Mouse (Mus musculus): ENCODE measurements around the gene Tet2. TPM values are rescaled to one million over a fixed set of nuclear protein-coding genes. Genes with fewer than 3 reads are reported as not detected.

Tet2 gene
- polyA plus RNA-seq, 1 experiment: 59.1 TPM

DNA sequence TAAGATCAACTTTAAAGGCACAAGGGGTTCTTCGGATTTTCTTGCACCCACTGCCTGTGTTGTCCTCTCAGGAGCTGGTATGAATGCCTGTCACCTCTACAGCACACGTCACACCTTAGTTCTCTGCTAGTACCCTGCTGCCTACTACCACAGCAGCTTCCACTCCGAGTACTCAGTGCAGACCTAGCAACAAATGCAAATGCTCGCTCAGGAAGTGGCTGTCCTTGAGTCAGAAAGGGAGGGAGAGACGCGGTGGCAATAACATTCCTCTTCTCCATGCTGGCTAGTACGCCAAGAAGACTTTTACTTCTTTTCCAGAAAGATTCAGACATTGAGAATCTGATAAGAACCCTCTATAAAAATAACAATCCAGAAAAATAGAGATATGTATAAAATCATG, 31.5 kb downstream of the Tet2 start:
- Histone ChIP-seq H3K36me3 (ENCODE audit: control insufficient read depth, insufficient read depth, low read length, poor library complexity, severe bottlenecking) (peaks cover 5% of the 10 kb centered on the region), H3K27ac (ENCODE audit: insufficient read depth, low read length) (no peak overlapping the region), H3K4me3 (ENCODE audit: low read depth, low read length) (no peak overlapping the region), H3K4me1 (ENCODE audit: control insufficient read depth, insufficient read depth, low read length) (peaks cover 6% of the 10 kb centered on the region), H3K9ac (ENCODE audit: low read depth, poor library complexity, severe bottlenecking) (no peak overlapping the region), H3K27me3 (ENCODE audit: control insufficient read depth, insufficient read depth, low read length, poor library complexity, severe bottlenecking) (no peaks in the 10 kb centered on the region), H3K9me3 (replicated peaks; ENCODE audit: control insufficient read depth, insufficient read depth, low read length, poor library complexity, severe bottlenecking) (no peaks in the 10 kb centered on the region)
- TF ChIP-seq POLR2A (IDR thresholded peaks at IDR 0.05; ENCODE audit: insufficient read depth, low read length) (no peak), EP300 (IDR thresholded peaks at IDR 0.05; ENCODE audit: insufficient read depth, low read depth, low read length) (peak; percentile 59; the same call in 1 of the 2 replicates)

DNA sequence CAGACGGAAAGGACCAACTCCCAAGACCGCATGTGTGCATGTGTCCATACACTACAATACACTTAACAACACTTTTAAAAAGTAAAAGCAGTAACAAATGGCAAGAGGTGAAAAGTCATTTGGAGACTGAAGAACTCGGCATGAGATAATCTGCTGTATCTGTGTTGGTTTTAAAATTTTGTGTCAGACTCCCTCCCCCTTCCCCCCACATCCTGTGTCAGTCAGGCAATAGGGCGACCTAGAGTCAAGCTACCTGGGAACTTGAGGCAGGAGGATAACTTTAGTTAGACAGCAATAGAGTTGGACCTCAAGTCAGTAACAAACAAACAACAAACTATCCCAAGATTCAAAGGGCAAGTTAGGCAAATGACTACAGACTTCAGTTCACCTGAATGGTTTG, 34.6 kb downstream of the Tet2 start:
- no peaks in the 10 kb centered on the region for H3K9me3 ChIP-seq (replicated peaks; ENCODE audit: control insufficient read depth, insufficient read depth, low read length, poor library complexity, severe bottlenecking)
- peaks cover 8% of the 10 kb centered on the region for H3K4me1 ChIP-seq (ENCODE audit: control insufficient read depth, insufficient read depth, low read length)
- peak overlapping the region; percentile 45; the same call in 1 of the 2 replicates for H3K27ac ChIP-seq (ENCODE audit: insufficient read depth, low read length)
- TF ChIP-seq EP300 (IDR thresholded peaks at IDR 0.05; ENCODE audit: insufficient read depth, low read depth, low read length) (no peak), CTCF (IDR thresholded peaks at IDR 0.05; ENCODE audit: low read depth, low read length) (no peak), POLR2A (IDR thresholded peaks at IDR 0.05; ENCODE audit: insufficient read depth, low read length) (no peak)
- H3K9ac ChIP-seq (ENCODE audit: low read depth, poor library complexity, severe bottlenecking): peak overlapping the region; percentile 18; the same call in 1 of the 2 replicates
- peaks cover 8% of the 10 kb centered on the region for H3K36me3 ChIP-seq (ENCODE audit: control insufficient read depth, insufficient read depth, low read length, poor library complexity, severe bottlenecking)
- H3K4me3 ChIP-seq (ENCODE audit: low read depth, low read length): no peak overlapping the region
- H3K27me3 ChIP-seq (ENCODE audit: control insufficient read depth, insufficient read depth, low read length, poor library complexity, severe bottlenecking): no peaks in the 10 kb centered on the region

DNA sequence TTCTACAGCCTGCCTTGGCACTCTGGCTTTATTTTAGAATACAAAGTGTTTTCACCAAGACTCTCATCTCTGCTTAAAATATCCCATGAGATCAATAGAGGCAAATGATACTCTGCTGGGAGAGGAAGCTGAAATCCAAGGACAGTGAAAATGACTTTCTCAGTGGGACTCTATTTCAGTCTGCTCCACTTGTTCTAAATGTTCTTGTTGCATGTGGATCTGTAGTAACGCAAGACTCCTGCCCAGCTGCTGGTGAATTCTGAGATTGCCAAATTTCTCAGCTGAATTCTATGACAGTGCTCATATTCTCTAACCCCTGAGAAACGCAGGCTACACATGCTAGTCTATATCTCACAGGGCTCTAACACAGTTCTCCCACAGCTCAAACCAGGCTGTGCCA, 35.1 kb downstream of the Tet2 start:
- H3K36me3 ChIP-seq (ENCODE audit: control insufficient read depth, insufficient read depth, low read length, poor library complexity, severe bottlenecking): peaks cover 8% of the 10 kb centered on the region
- no peaks in the 10 kb centered on the region for H3K9me3 ChIP-seq (replicated peaks; ENCODE audit: control insufficient read depth, insufficient read depth, low read length, poor library complexity, severe bottlenecking)
- peak overlapping the region; percentile 18; the same call in 1 of the 2 replicates for H3K9ac ChIP-seq (ENCODE audit: low read depth, poor library complexity, severe bottlenecking)
- H3K27ac ChIP-seq (ENCODE audit: insufficient read depth, low read length): peak overlapping the region; percentile 45; the same call in 1 of the 2 replicates
- H3K4me1 ChIP-seq (ENCODE audit: control insufficient read depth, insufficient read depth, low read length): peaks cover 8% of the 10 kb centered on the region
- H3K27me3 ChIP-seq (ENCODE audit: control insufficient read depth, insufficient read depth, low read length, poor library complexity, severe bottlenecking): no peaks in the 10 kb centered on the region
- H3K4me3 ChIP-seq (ENCODE audit: low read depth, low read length): no peak overlapping the region
- TF ChIP-seq CTCF (IDR thresholded peaks at IDR 0.05; ENCODE audit: low read depth, low read length) (no peak), POLR2A (IDR thresholded peaks at IDR 0.05; ENCODE audit: insufficient read depth, low read length) (no peak), EP300 (IDR thresholded peaks at IDR 0.05; ENCODE audit: insufficient read depth, low read depth, low read length) (no peak)

DNA sequence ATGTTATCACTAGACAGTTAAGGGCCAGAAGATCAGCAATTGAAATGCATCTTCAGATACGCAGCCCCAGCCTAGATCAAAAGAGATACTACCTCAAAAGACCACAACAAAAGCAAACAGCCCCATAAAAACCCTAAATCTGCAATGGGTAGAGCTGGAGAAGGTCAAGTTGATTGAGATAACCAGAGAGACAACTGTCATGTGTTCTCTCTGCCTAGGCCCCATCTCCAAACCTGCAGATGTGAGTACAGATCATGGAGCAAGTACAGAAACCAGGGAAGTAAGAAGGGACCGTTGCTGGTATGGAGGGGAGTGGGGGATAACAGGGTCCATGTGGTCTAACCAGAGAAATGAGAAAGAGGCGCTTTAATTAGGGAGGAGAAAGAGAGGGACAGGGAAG, 36.1 kb downstream of the Tet2 start:
- H3K9me3 ChIP-seq (replicated peaks; ENCODE audit: control insufficient read depth, insufficient read depth, low read length, poor library complexity, severe bottlenecking): no peaks in the 10 kb centered on the region
- TF ChIP-seq EP300 (IDR thresholded peaks at IDR 0.05; ENCODE audit: insufficient read depth, low read depth, low read length): no peak
- no peak for TF ChIP-seq CTCF (IDR thresholded peaks at IDR 0.05; ENCODE audit: low read depth, low read length)
- no peak for TF ChIP-seq POLR2A (IDR thresholded peaks at IDR 0.05; ENCODE audit: insufficient read depth, low read length)
- H3K27ac ChIP-seq (ENCODE audit: insufficient read depth, low read length): peak overlapping the region; percentile 57
- H3K4me1 ChIP-seq (ENCODE audit: control insufficient read depth, insufficient read depth, low read length): peaks cover 8% of the 10 kb centered on the region
- peaks cover 8% of the 10 kb centered on the region for H3K36me3 ChIP-seq (ENCODE audit: control insufficient read depth, insufficient read depth, low read length, poor library complexity, severe bottlenecking)
- no peak overlapping the region for H3K4me3 ChIP-seq (ENCODE audit: low read depth, low read length)
- no peaks in the 10 kb centered on the region for H3K27me3 ChIP-seq (ENCODE audit: control insufficient read depth, insufficient read depth, low read length, poor library complexity, severe bottlenecking)
- H3K9ac ChIP-seq (ENCODE audit: low read depth, poor library complexity, severe bottlenecking): no peak overlapping the region

DNA sequence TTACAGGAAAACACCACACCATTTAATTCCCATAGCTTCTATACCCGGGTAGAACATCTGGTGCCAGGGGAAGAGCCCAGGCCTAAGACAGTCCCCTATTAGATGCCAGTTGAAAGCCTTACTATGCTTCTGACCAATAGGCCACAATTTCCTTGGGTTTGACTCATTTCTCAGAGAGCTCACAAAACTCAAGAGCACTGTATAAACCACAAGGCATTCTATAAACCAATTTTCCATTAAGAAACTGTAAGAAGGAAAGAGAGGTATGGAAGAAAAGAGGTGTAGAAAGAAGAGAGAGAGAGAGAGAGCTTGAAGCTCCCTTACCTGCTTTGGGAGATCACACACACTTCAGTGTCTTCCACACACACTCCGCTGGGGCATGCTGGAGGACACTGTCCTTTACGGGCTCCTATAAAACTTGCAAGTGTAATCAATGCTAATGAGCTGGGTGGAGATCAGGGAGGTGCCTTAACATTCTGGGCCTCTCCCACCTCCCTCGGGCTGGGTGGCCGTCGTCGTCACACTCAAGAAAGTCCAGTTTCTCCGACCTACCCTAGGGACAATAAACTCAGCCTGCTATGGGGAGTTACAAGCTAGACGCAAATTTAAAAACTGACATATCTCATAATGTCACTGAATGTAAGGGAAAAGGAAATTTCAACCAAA, 38.5 kb downstream of the Tet2 start:
- TF ChIP-seq EP300 (IDR thresholded peaks at IDR 0.05; ENCODE audit: insufficient read depth, low read depth, low read length): peak; percentile 69
- no peak for TF ChIP-seq POLR2A (IDR thresholded peaks at IDR 0.05; ENCODE audit: insufficient read depth, low read length)
- TF ChIP-seq CTCF (IDR thresholded peaks at IDR 0.05; ENCODE audit: low read depth, low read length): no peak
- peak overlapping the region; percentile 15; the same call in 1 of the 2 replicates for H3K27ac ChIP-seq (ENCODE audit: insufficient read depth, low read length)
- H3K9me3 ChIP-seq (replicated peaks; ENCODE audit: control insufficient read depth, insufficient read depth, low read length, poor library complexity, severe bottlenecking): no peaks in the 10 kb centered on the region
- H3K4me3 ChIP-seq (ENCODE audit: low read depth, low read length): peak overlapping the region; percentile 49
- no peak overlapping the region; the same call in 1 of the 2 replicates for H3K9ac ChIP-seq (ENCODE audit: low read depth, poor library complexity, severe bottlenecking)
- H3K27me3 ChIP-seq (ENCODE audit: control insufficient read depth, insufficient read depth, low read length, poor library complexity, severe bottlenecking): no peaks in the 10 kb centered on the region
- H3K36me3 ChIP-seq (ENCODE audit: control insufficient read depth, insufficient read depth, low read length, poor library complexity, severe bottlenecking): peaks cover 5% of the 10 kb centered on the region; the same call in 1 of the 2 replicates
- H3K4me1 ChIP-seq (ENCODE audit: control insufficient read depth, insufficient read depth, low read length): peaks cover 6% of the 10 kb centered on the region

GRCm38 (mm10) chr3:133496953-133497352, 48.0 kb downstream of the Tet2 start:
- Histone ChIP-seq H3K4me1 (ENCODE audit: control insufficient read depth, insufficient read depth, low read length) (peaks cover 3% of the 10 kb centered on the region), H3K36me3 (ENCODE audit: control insufficient read depth, insufficient read depth, low read length, poor library complexity, severe bottlenecking) (peaks cover 15% of the 10 kb centered on the region), H3K27ac (ENCODE audit: insufficient read depth, low read length) (no peak overlapping the region), H3K27me3 (ENCODE audit: control insufficient read depth, insufficient read depth, low read length, poor library complexity, severe bottlenecking) (no peaks in the 10 kb centered on the region), H3K9me3 (replicated peaks; ENCODE audit: control insufficient read depth, insufficient read depth, low read length, poor library complexity, severe bottlenecking) (no peaks in the 10 kb centered on the region), H3K4me3 (ENCODE audit: low read depth, low read length) (no peak overlapping the region), H3K9ac (ENCODE audit: low read depth, poor library complexity, severe bottlenecking) (no peak overlapping the region)
- TF ChIP-seq EP300 (IDR thresholded peaks at IDR 0.05; ENCODE audit: insufficient read depth, low read depth, low read length): no peak
- no peak for TF ChIP-seq POLR2A (IDR thresholded peaks at IDR 0.05; ENCODE audit: insufficient read depth, low read length)
- TF ChIP-seq CTCF (IDR thresholded peaks at IDR 0.05; ENCODE audit: low read depth, low read length): no peak
